Mouse (Mus musculus) ES-Bruce4 (cell line): ENCODE results near the gene Vmn1r188.

Source experiments
- CTCF ChIP-seq: IDR thresholded peaks from one replicate; pipeline ENCODE4 v1.8.1; 2011; ENCODE audit warnings: low read depth, low read length
- EP300 ChIP-seq: IDR thresholded peaks from 2 replicates; pipeline ENCODE4 v1.6.1; 2011; ENCODE audit warnings: low read depth, low read length; ENCODE audit not compliant: insufficient read depth
- POLR2A ChIP-seq: IDR thresholded peaks from one replicate; pipeline ENCODE4 v1.8.1; 2011; ENCODE audit warnings: low read length; ENCODE audit not compliant: insufficient read depth

- TF ChIP-seq CTCF (no peak), POLR2A (no peak), EP300 (no peak)
These were observed 32.7 kb upstream of the Vmn1r188 start for GRCm38 (mm10) chr13:22051523-22051859.
